Mouse (Mus musculus): ENCODE measurements around the gene Atg4a-ps. TPM values are rescaled to one million over a fixed set of nuclear protein-coding genes. Genes with fewer than 3 reads are reported as not detected.

The Atg4a-ps gene
- polyA plus RNA-seq, 1 experiment from 2014 or later, result 0.19 TPM

- no peak overlapping the region for H3K9ac ChIP-seq (ENCODE audit: low read depth, low read length)
- WGBS (ENCODE audit: insufficient replicate concordance), result 60% methylated on average over 4 of the region's 4 CpGs
- H3K4me1 ChIP-seq (ENCODE audit: control insufficient read depth, low read depth, low read length), result no peaks in the 10 kb centered on the region
- H3K4me2 ChIP-seq (ENCODE audit: low read depth, low read length), result no peak overlapping the region
- no peaks in the 10 kb centered on the region for H3K9me3 ChIP-seq (replicated peaks; ENCODE audit: control insufficient read depth, low read length)
- no peaks in the 10 kb centered on the region for H3K27me3 ChIP-seq (ENCODE audit: control insufficient read depth, insufficient read depth, low read depth, low read length)
- H3K4me3 ChIP-seq (ENCODE audit: low read depth, low read length), result no peak overlapping the region
- H3K27ac ChIP-seq (ENCODE audit: low read length), result no peak overlapping the region
- no peaks in the 10 kb centered on the region for H3K36me3 ChIP-seq (ENCODE audit: control insufficient read depth, insufficient read depth)
- ATAC-seq (ENCODE audit: low read depth), result no peak
These were observed 26.2 kb upstream of the Atg4a-ps start for GRCm38 (mm10) chr3:103672113-103672512.

DNA sequence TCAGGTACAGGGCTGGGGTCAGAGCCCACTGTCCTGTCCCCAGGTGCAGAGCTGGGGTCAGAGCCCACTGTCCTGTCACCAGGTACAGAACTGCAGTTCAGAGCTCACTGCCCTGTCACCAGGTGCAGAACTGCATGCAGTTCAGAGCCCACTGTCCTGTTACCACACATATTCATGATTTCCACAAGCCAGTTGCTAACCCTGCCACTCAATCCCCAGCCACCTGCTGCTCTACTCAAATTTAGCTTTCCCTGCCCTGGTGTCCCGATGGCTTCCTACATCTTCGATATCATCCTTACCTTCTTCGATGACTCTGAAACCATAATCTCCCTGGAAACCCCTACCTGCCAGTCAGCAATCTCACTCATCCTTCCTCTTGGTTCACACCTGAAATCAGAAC lies 17.5 kb upstream of the Atg4a-ps start:
- WGBS (ENCODE audit: insufficient replicate concordance), result 73% methylated on average over 3 of the region's 3 CpGs
- Histone ChIP-seq H3K9ac (ENCODE audit: low read depth, low read length) (no peak overlapping the region), H3K4me1 (ENCODE audit: control insufficient read depth, low read depth, low read length) (no peaks in the 10 kb centered on the region), H3K27me3 (ENCODE audit: control insufficient read depth, insufficient read depth, low read depth, low read length) (no peaks in the 10 kb centered on the region), H3K4me3 (ENCODE audit: low read depth, low read length) (no peak overlapping the region), H3K27ac (ENCODE audit: low read length) (no peak overlapping the region), H3K36me3 (ENCODE audit: control insufficient read depth, insufficient read depth) (no peaks in the 10 kb centered on the region), H3K9me3 (replicated peaks; ENCODE audit: control insufficient read depth, low read length) (no peaks in the 10 kb centered on the region), H3K4me2 (ENCODE audit: low read depth, low read length) (no peak overlapping the region)
- no peak for ATAC-seq (ENCODE audit: low read depth)

DNA sequence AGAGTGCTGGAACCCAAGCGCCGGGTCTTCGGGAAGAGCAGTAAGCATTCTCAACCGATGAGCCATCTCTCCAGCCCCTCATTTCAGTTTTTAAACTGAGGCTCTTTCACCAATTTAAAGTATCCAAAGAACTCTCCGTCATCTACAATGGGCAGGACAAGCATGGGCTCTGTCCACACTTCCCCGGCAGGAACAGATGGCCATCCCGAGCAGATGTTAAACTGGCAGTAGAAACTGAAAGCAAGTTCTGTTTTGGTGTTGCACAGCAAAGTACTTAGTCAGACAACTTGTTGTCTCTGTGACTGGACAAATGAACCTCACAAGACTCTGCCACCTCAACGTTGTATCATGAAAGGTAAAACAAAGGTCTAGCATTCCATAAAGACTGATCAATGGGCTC lies 15.8 kb upstream of the Atg4a-ps start:
- WGBS (ENCODE audit: insufficient replicate concordance), result 67% methylated on average over 8 of the region's 8 CpGs
- no peak for ATAC-seq (ENCODE audit: low read depth)
- no peaks in the 10 kb centered on the region for H3K36me3 ChIP-seq (ENCODE audit: control insufficient read depth, insufficient read depth)

GRCm38 (mm10) chr3:103660012-103660411 lies 14.1 kb upstream of the Atg4a-ps start:
- no peak overlapping the region for H3K9ac ChIP-seq (ENCODE audit: low read depth, low read length)
- H3K4me3 ChIP-seq (ENCODE audit: low read depth, low read length), result no peak overlapping the region
- no peaks in the 10 kb centered on the region for H3K4me1 ChIP-seq (ENCODE audit: control insufficient read depth, low read depth, low read length)
- no peak for ATAC-seq (ENCODE audit: low read depth)
- no peak overlapping the region for H3K27ac ChIP-seq (ENCODE audit: low read length)
- no peaks in the 10 kb centered on the region for H3K27me3 ChIP-seq (ENCODE audit: control insufficient read depth, insufficient read depth, low read depth, low read length)
- WGBS (ENCODE audit: insufficient replicate concordance), result 53% methylated on average over 2 of the region's 2 CpGs
- H3K36me3 ChIP-seq (ENCODE audit: control insufficient read depth, insufficient read depth), result no peaks in the 10 kb centered on the region
- H3K9me3 ChIP-seq (replicated peaks; ENCODE audit: control insufficient read depth, low read length), result no peaks in the 10 kb centered on the region
- H3K4me2 ChIP-seq (ENCODE audit: low read depth, low read length), result no peak overlapping the region

More for the DNA sequence above, 15.8 kb upstream of the Atg4a-ps start:
- Histone ChIP-seq H3K4me3 (ENCODE audit: low read depth, low read length) (no peak overlapping the region), H3K27me3 (ENCODE audit: control insufficient read depth, insufficient read depth, low read depth, low read length) (no peaks in the 10 kb centered on the region), H3K9ac (ENCODE audit: low read depth, low read length) (no peak overlapping the region), H3K4me2 (ENCODE audit: low read depth, low read length) (no peak overlapping the region), H3K27ac (ENCODE audit: low read length) (no peak overlapping the region), H3K4me1 (ENCODE audit: control insufficient read depth, low read depth, low read length) (no peaks in the 10 kb centered on the region), H3K9me3 (replicated peaks; ENCODE audit: control insufficient read depth, low read length) (no peaks in the 10 kb centered on the region)

GRCm38 (mm10) chr3:103650406-103650805 lies 4.5 kb upstream of the Atg4a-ps start:
- no peak for ATAC-seq (ENCODE audit: low read depth)

DNA sequence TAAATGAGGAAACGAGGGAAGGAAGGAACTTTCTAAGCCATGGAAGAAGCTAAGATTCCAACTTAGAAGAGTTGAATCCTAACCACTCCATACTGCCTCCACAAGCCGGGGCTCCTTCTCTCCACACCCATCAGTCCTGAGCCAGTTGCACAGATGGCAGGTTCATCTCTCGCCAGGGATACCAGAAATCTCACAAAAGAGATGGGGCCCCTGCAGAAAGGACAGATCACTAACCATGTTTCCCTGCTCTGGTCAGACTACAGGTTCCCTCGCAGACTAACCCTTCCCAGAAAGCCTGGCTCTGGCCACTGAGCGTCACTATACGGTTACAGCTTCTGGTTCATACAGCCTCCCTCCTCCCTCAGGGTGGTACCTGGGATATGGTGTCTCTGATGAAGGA lies 3.8 kb upstream of the Atg4a-ps start:
- Histone ChIP-seq H3K4me2 (ENCODE audit: low read depth, low read length) (no peak overlapping the region), H3K27ac (ENCODE audit: low read length) (no peak overlapping the region), H3K36me3 (ENCODE audit: control insufficient read depth, insufficient read depth) (no peaks in the 10 kb centered on the region), H3K4me3 (ENCODE audit: low read depth, low read length) (no peak overlapping the region), H3K9ac (ENCODE audit: low read depth, low read length) (no peak overlapping the region), H3K9me3 (replicated peaks; ENCODE audit: control insufficient read depth, low read length) (no peaks in the 10 kb centered on the region), H3K4me1 (ENCODE audit: control insufficient read depth, low read depth, low read length) (no peaks in the 10 kb centered on the region), H3K27me3 (ENCODE audit: control insufficient read depth, insufficient read depth, low read depth, low read length) (no peaks in the 10 kb centered on the region)
- 65% methylated on average over 6 of the region's 6 CpGs for WGBS (ENCODE audit: insufficient replicate concordance)
- ATAC-seq (ENCODE audit: low read depth), result no peak

More at GRCm38 (mm10) chr3:103650406-103650805, 4.5 kb upstream of the Atg4a-ps start:
- Histone ChIP-seq H3K4me2 (ENCODE audit: low read depth, low read length) (no peak overlapping the region), H3K36me3 (ENCODE audit: control insufficient read depth, insufficient read depth) (no peaks in the 10 kb centered on the region), H3K27ac (ENCODE audit: low read length) (no peak overlapping the region), H3K9ac (ENCODE audit: low read depth, low read length) (no peak overlapping the region), H3K4me3 (ENCODE audit: low read depth, low read length) (no peak overlapping the region), H3K4me1 (ENCODE audit: control insufficient read depth, low read depth, low read length) (no peaks in the 10 kb centered on the region), H3K9me3 (replicated peaks; ENCODE audit: control insufficient read depth, low read length) (no peaks in the 10 kb centered on the region), H3K27me3 (ENCODE audit: control insufficient read depth, insufficient read depth, low read depth, low read length) (no peaks in the 10 kb centered on the region)
- WGBS (ENCODE audit: insufficient replicate concordance), result 65% methylated on average over 1 of the region's 1 CpGs

- H3K36me3 ChIP-seq (ENCODE audit: control insufficient read depth, insufficient read depth), result no peaks in the 10 kb centered on the region
- no peak for ATAC-seq (ENCODE audit: low read depth)
- WGBS (ENCODE audit: insufficient replicate concordance), result 53% methylated on average over 4 of the region's 4 CpGs
- no peaks in the 10 kb centered on the region for H3K27me3 ChIP-seq (ENCODE audit: control insufficient read depth, insufficient read depth, low read depth, low read length)
- H3K4me2 ChIP-seq (ENCODE audit: low read depth, low read length), result no peak overlapping the region
- H3K9ac ChIP-seq (ENCODE audit: low read depth, low read length), result no peak overlapping the region
- H3K4me3 ChIP-seq (ENCODE audit: low read depth, low read length), result no peak overlapping the region
- H3K9me3 ChIP-seq (replicated peaks; ENCODE audit: control insufficient read depth, low read length), result no peaks in the 10 kb centered on the region
- H3K4me1 ChIP-seq (ENCODE audit: control insufficient read depth, low read depth, low read length), result no peaks in the 10 kb centered on the region
- no peak overlapping the region for H3K27ac ChIP-seq (ENCODE audit: low read length)
These were observed 2.6 kb upstream of the Atg4a-ps start for GRCm38 (mm10) chr3:103648486-103648885.

GRCm38 (mm10) chr3:103647164-103647867 lies 1.4 kb upstream of the Atg4a-ps start:
- no peaks in the 10 kb centered on the region for H3K27me3 ChIP-seq (ENCODE audit: control insufficient read depth, insufficient read depth, low read depth, low read length)
- no peaks in the 10 kb centered on the region for H3K9me3 ChIP-seq (replicated peaks; ENCODE audit: control insufficient read depth, low read length)
- ATAC-seq (ENCODE audit: low read depth), result no peak
- H3K36me3 ChIP-seq (ENCODE audit: control insufficient read depth, insufficient read depth), result no peaks in the 10 kb centered on the region
- H3K4me2 ChIP-seq (ENCODE audit: low read depth, low read length), result no peak overlapping the region
- no peaks in the 10 kb centered on the region for H3K4me1 ChIP-seq (ENCODE audit: control insufficient read depth, low read depth, low read length)
- no peak overlapping the region for H3K9ac ChIP-seq (ENCODE audit: low read depth, low read length)
- H3K4me3 ChIP-seq (ENCODE audit: low read depth, low read length), result no peak overlapping the region
- 66% methylated on average over 11 of the region's 11 CpGs for WGBS (ENCODE audit: insufficient replicate concordance)
- no peak overlapping the region for H3K27ac ChIP-seq (ENCODE audit: low read length)

DNA sequence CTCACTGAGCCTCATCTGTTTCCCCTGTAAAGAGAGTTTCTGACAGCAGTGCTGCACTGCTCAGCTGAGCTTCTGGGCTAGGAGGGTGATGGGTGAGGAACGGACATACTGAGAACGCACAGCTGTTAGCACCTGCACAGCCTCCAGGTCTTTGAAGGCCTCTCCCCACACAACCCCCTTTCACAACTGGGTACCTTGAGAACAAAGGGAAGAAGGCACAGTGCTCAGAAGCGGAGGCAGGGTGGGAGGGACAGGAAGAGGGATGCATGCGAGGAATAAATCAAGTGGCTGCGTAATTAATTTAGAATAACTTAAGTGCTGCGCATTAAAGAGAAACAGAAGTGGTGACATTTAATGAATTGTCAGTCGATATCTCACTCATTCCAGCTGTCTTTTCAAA lies 4.6 kb downstream of the Atg4a-ps start:
- no peak overlapping the region for H3K4me2 ChIP-seq (ENCODE audit: low read depth, low read length)
- WGBS (ENCODE audit: insufficient replicate concordance), result 61% methylated on average over 7 of the region's 7 CpGs
- ATAC-seq (ENCODE audit: low read depth), result no peak

More for the DNA sequence above, 4.6 kb downstream of the Atg4a-ps start:
- H3K4me1 ChIP-seq (ENCODE audit: control insufficient read depth, low read depth, low read length), result no peaks in the 10 kb centered on the region
- no peak overlapping the region for H3K27ac ChIP-seq (ENCODE audit: low read length)
- H3K9me3 ChIP-seq (replicated peaks; ENCODE audit: control insufficient read depth, low read length), result no peaks in the 10 kb centered on the region
- no peaks in the 10 kb centered on the region for H3K36me3 ChIP-seq (ENCODE audit: control insufficient read depth, insufficient read depth)
- H3K9ac ChIP-seq (ENCODE audit: low read depth, low read length), result no peak overlapping the region
- H3K27me3 ChIP-seq (ENCODE audit: control insufficient read depth, insufficient read depth, low read depth, low read length), result no peaks in the 10 kb centered on the region
- H3K4me3 ChIP-seq (ENCODE audit: low read depth, low read length), result no peak overlapping the region

Data from liver, embryonic 16.5 days (tissue).